Mouse (Mus musculus) erythroblast, embryonic 14.5 days (primary cell): ENCODE measurements around the gene Traf4.

Experiments used
- GATA1 ChIP-seq: IDR thresholded peaks from 2 replicates; pipeline ENCODE4 v1.6.1; 2012; ENCODE audit warnings: low read length, inconsistent platforms, mixed read lengths
- TAL1 ChIP-seq: IDR thresholded peaks from 3 replicates; pipeline ENCODE4 v1.6.1; 2012; ENCODE audit warnings: low read length, inconsistent platforms, mixed read lengths

- TF ChIP-seq TAL1 (no peak), GATA1 (no peak)
Observed at GRCm38 (mm10) chr11:78161968-78162367, 3.4 kb downstream of the Traf4 start.
